Mouse (Mus musculus) limb, embryonic 10.5 days (tissue): ENCODE results near the gene Larp4b. TPM values are rescaled to one million over a fixed set of nuclear protein-coding genes. Genes with fewer than 3 reads are reported as not detected.
"Not testable (repeated sequence)": the region's sequence is repeated elsewhere in the genome, so short reads cannot be mapped to it uniquely, and the experiment has no call there.

Experiments
- DNase-seq: peaks from one replicate; pipeline ENCODE4 v3.0.0-alpha.2; 2017; ENCODE audit warnings: low spot score
- H3K27ac ChIP-seq: fragments of 300-500 bp; sonication (generic); 2 replicates; pipeline ENCODE4 v1.5.1; 2016; ENCODE audit warnings: mild to moderate bottlenecking
- H3K27me3 ChIP-seq: fragments of 300-500 bp; sonication (generic); 2 replicates; pipeline ENCODE4 v1.6.1; 2016; ENCODE audit warnings: low read depth, mild to moderate bottlenecking; ENCODE audit not compliant: poor library complexity, severe bottlenecking
- H3K36me3 ChIP-seq: fragments of 300-500 bp; sonication (generic); 2 replicates; pipeline ENCODE4 v1.6.1; 2016; ENCODE audit warnings: mild to moderate bottlenecking, moderate library complexity
- H3K4me1 ChIP-seq: fragments of 300-500 bp; sonication (generic); 2 replicates; pipeline ENCODE4 v1.6.1; 2016
- H3K4me3 ChIP-seq: fragments of 300-500 bp; sonication (generic); 2 replicates; pipeline ENCODE4 v1.5.1; 2016; ENCODE audit warnings: mild to moderate bottlenecking, moderate library complexity
- H3K9me3 ChIP-seq: fragments of 300-500 bp; sonication (generic); replicated peaks from 2 replicates; pipeline ENCODE4 v1.6.1; 2016; ENCODE audit warnings: mild to moderate bottlenecking
- WGBS: fragments of 180-500 bp; shearing (Covaris S2); methylation state at CpG from one replicate; pipeline ENCODE4 v1.1.7; 2016; 5-methylcytosine and 5-hydroxymethylcytosine counted together
- polyA plus RNA-seq: library from polyadenylated mRNA; unstranded; fragments of >200 nt; fragmentation: Nextera tagmentation; extraction: Ambion mirVana; gene quantifications from 2 replicates; pipeline ENCODE4 v1.2.1, GENCODE M21; 2016

Larp4b gene
- polyA plus RNA-seq, result 28.9 and 31.0 TPM in 2 replicates

DNA sequence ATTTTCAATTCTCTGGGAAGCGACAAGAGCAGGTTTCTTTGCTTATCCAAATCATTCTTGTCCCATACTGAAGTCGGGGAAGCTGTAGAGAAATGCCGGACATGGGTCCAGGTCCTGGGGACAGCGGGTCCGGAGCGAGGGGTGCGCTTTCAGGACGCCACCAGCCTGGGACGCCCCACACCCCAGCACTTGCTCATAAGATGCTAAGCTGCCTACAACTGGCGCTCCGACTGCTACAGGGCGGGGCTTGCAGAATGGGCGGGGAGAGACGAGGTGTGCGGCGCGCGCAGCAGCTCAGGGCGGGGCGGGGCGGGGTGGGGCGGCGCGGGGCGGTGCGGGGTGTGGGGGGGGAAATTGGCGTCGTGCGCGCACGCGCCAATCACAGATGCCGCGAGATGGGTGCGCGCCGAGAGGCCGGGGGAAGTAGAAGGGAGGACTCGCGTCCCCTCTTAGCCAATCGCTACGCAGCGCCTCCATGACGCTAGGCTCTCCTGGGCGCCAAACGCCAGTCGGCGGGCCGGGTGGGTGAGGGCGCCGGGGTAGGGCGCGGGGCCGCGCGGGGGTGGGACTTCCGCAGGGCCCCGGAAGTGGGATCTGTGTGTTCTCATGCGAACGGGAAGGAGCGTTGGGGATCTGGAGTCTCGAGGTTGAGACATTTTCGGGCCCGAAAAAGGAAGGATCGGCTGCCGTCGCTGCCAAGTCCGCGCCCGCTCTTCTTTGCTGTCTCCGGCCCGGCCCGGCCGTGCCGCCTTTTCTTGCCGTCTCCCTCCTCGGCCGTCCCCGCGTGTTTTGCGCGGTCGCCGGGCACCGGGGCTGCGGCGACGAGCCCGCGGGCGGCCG, at the start of gene Larp4b:
Larp4b (plus strand) TSS at position 566 of the 840 bp plus-strand sequence.
- peak; percentile 97 for DNase-seq
- H3K36me3 ChIP-seq, result no peaks in the 10 kb centered on the region
- H3K4me1 ChIP-seq, result peaks cover 7% of the 10 kb centered on the region
- no peaks in the 10 kb centered on the region for H3K27me3 ChIP-seq
- WGBS, result under 1% methylated on average over 88 of the region's 92 CpGs
- no peaks in the 10 kb centered on the region for H3K9me3 ChIP-seq
- H3K27ac ChIP-seq, result peak within 1 kb of the TSS; percentile 93
- H3K4me3 ChIP-seq, result peak within 1 kb of the TSS; percentile 100

DNA sequence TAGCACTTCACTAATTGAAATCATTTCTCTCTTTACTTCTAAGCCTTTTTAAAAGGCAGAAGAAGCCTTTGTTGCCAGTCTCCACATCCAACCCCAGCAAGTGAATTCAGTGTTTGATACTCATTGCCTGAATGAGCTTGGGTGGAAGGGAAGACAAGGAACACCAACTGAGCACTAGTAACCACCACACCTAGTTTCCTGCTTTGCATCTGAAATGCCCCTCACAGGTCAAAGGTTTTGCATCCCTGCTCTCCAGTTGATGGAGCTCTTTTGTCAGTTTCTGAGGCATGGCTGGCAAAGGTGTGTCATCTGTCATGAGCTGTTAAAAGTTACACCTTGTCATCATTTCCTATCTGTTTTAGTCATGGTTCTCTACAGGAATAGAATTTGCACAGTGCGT, 49.0 kb upstream of the Larp4b start:
- DNase-seq, result no peak
- Histone ChIP-seq H3K27ac (no peak overlapping the region), H3K9me3 (no peaks in the 10 kb centered on the region), H3K4me1 (no peaks in the 10 kb centered on the region), H3K4me3 (no peak overlapping the region), H3K36me3 (no peaks in the 10 kb centered on the region), H3K27me3 (no peaks in the 10 kb centered on the region)
- 95% methylated on average over 1 of the region's 1 CpGs for WGBS

DNA sequence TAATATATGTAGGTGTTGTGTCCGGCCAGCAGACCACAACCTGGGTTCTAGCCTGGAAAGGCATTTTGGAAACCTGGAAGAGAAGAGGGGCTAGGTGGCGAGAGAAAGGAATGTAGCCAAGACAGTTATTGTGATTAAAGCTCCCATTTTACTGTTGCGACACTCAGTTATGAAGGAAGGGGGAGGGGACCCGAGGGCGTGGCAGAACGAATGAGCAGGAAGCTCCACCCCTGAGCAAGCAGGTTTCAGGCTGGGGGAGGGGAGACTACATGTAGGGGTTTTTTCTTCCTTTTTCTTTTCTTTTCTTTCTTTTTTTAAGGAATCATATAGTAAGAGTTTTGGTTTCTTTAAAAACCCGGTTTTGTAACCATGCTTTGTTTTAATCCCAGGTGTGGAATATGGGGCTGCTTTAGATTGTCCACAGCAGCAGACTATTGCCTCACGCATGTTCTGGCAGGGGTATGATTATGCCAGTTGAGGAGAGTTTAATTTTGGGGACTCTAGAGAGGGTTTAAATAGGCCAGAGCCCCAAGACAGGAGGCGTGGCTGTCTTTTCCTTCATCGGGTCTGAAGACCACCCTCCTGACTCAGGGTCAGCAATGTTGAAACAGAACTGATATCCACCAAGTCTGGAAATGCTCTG, 41.5 kb upstream of the Larp4b start:
- not testable (repeated sequence) for H3K4me3 ChIP-seq, H3K36me3 ChIP-seq, H3K9me3 ChIP-seq, H3K27me3 ChIP-seq, H3K27ac ChIP-seq, DNase-seq, H3K4me1 ChIP-seq
- WGBS, result 63% methylated on average over 10 of the region's 10 CpGs

DNA sequence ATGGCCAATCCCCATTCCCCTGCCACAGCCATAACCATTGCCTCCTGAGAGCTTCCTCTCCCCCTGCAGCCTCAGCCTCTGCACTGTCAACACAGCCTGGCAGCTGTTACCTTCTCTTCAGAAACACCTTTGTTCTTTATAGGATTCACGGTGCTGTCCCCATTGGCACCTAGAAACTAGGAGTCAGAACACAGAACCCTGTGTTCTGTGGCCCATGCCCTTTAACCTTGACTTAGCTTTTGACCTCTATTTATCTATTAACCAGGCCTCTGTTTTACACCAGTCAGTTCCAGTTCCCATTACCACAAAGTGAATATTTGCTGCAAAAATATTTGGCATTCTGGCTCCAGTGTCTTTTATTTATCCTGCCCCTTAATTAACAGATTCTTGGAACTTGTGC, 36.4 kb upstream of the Larp4b start:
- Histone ChIP-seq H3K27ac (no peak overlapping the region), H3K27me3 (no peaks in the 10 kb centered on the region), H3K4me1 (no peaks in the 10 kb centered on the region), H3K36me3 (no peaks in the 10 kb centered on the region), H3K9me3 (no peaks in the 10 kb centered on the region), H3K4me3 (no peak overlapping the region)
- 61% methylated on average over 1 of the region's 1 CpGs for WGBS
- no peak for DNase-seq

DNA sequence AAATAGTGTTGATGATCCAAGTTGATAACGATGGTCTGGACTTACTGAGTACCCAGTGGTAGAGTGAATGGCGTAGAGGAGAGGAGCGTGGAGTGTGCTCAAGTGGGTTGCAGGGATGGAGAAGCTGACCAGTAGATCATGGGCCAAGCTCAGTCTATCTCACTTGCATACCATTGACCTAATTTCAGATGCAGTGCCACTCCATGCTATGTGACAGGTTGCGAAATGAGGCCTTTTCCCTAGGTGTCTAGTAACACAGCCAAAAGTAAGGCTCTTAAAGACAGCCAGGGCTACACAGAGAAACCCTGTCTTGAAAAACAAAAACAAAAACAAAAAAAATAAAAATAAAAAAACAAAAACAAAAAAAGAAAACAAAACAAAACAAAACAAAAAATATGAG, 35.0 kb upstream of the Larp4b start:
- H3K36me3 ChIP-seq, result no peaks in the 10 kb centered on the region
- DNase-seq, result no peak
- WGBS, result 92% methylated on average over 4 of the region's 4 CpGs
- no peaks in the 10 kb centered on the region for H3K9me3 ChIP-seq
- no peaks in the 10 kb centered on the region for H3K27me3 ChIP-seq
- H3K27ac ChIP-seq, result no peak overlapping the region
- H3K4me1 ChIP-seq, result no peaks in the 10 kb centered on the region
- no peak overlapping the region for H3K4me3 ChIP-seq

DNA sequence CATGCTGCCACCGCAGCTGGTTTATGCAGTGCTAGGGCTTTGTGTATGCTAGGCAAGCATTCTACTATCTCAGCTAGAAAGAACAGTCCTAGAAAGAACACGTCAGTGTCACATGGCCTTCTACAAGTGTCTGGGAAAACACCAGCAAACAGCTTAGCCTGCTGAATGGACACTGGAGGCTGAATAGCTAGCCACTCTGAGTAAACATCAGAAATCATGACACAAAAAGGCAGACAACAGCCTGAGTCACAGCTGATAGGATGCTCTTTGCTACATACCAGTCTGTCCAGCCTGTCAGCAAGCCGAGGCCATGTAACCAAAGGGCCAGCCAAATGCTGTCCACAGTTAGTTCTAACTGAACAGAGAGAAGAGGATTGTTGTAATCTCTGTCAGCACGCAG, 32.3 kb upstream of the Larp4b start:
- Histone ChIP-seq H3K36me3 (no peaks in the 10 kb centered on the region), H3K9me3 (no peaks in the 10 kb centered on the region), H3K4me3 (no peak overlapping the region), H3K4me1 (no peaks in the 10 kb centered on the region), H3K27ac (no peak overlapping the region), H3K27me3 (no peaks in the 10 kb centered on the region)
- DNase-seq, result no peak
- 88% methylated on average over 4 of the region's 4 CpGs for WGBS

DNA sequence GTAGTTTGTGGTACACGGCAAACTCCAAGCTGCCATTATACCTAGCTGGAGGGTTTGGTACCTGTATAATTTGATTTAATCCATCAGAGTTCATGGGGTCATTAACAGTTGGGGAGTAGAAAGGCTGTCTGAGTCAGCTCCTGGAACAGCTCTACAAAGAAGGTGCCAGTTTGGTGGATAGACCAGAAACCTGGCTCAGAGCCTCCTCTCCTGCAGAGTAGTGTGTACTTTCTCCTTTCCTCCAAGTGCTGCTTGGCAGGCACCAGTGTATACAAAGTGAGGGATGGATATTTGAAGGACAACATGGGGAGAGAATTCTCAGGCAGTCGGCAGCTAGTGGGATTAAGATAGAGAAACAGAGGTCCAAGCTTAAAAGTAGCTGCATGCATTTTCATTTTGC, 29.5 kb upstream of the Larp4b start:
- H3K4me1 ChIP-seq, result no peaks in the 10 kb centered on the region
- 92% methylated on average over 2 of the region's 2 CpGs for WGBS
- no peak overlapping the region for H3K4me3 ChIP-seq
- H3K9me3 ChIP-seq, result no peaks in the 10 kb centered on the region
- H3K27ac ChIP-seq, result no peak overlapping the region
- H3K36me3 ChIP-seq, result no peaks in the 10 kb centered on the region
- H3K27me3 ChIP-seq, result no peaks in the 10 kb centered on the region
- DNase-seq, result no peak

DNA sequence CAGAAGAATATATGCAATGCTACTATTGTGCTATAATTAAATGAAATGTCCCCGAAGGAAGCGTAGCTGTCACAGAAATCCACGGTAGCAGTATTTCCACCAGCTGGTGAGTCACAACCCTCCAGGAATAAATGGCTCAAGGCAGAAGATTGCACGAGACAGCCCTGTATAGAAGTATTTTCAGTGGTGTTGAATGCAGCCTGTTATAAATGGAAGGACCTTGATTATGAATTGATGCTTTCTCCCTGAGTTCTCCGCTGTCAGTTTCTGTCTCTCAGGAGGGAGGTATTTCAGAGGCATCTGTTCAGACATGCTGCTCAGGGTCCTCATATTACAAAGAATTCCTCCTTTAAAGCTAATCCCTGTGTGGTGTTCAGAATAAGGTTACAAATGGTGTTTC, 27.6 kb upstream of the Larp4b start:
- no peak overlapping the region for H3K27ac ChIP-seq
- no peaks in the 10 kb centered on the region for H3K36me3 ChIP-seq
- no peaks in the 10 kb centered on the region for H3K27me3 ChIP-seq
- no peaks in the 10 kb centered on the region for H3K4me1 ChIP-seq
- WGBS, result 75% methylated on average over 5 of the region's 5 CpGs
- DNase-seq, result no peak
- H3K4me3 ChIP-seq, result no peak overlapping the region
- no peaks in the 10 kb centered on the region for H3K9me3 ChIP-seq

DNA sequence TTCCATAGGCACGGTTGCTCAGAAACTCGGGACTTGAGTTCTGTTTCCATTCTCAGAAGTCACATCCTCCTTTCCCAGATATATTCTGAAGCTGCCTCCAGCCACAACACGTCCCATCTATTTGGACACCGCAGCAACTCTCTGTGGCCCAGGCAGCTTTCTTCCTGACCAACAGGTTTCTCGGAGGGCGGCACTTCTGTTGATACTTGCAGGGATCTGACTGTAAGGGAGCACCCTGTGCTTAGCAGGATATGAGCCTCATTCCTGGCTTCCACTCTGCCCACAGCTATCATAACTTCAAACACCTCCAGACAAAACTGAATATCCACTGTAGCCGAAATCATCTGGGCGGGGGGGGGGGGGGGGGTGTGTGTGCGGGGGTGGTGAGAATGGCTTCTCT, 22.7 kb upstream of the Larp4b start:
- no peak overlapping the region for H3K27ac ChIP-seq
- H3K27me3 ChIP-seq, result no peaks in the 10 kb centered on the region
- WGBS, result 81% methylated on average over 9 of the region's 9 CpGs
- no peaks in the 10 kb centered on the region for H3K4me1 ChIP-seq
- H3K4me3 ChIP-seq, result no peak overlapping the region
- H3K36me3 ChIP-seq, result no peaks in the 10 kb centered on the region
- no peak for DNase-seq
- no peaks in the 10 kb centered on the region for H3K9me3 ChIP-seq

DNA sequence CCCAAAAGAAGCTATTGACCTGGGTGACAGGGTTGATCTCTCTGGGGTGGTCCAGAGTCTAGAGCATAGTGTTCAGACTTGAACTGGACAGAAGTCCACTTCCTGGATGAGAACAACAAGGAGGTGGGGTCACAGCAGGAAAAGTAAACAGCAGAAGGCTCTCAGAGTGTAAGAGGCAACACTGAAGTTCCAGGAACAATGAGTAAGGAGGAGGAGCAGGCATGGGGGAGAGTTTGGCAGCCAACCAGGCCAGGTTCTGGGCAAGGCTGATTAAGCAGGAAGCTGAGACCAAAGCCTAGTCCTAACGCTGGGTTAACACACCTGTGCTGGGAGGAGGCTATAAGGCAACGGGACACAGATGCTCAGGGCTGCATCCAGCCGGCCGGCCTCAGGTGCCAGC, 19.9 kb upstream of the Larp4b start:
- no peak overlapping the region for H3K27ac ChIP-seq
- no peak overlapping the region for H3K4me3 ChIP-seq
- H3K9me3 ChIP-seq, result no peaks in the 10 kb centered on the region
- H3K27me3 ChIP-seq, result no peaks in the 10 kb centered on the region
- WGBS, result 79% methylated on average over 4 of the region's 4 CpGs
- no peaks in the 10 kb centered on the region for H3K36me3 ChIP-seq
- no peak for DNase-seq
- no peaks in the 10 kb centered on the region for H3K4me1 ChIP-seq

DNA sequence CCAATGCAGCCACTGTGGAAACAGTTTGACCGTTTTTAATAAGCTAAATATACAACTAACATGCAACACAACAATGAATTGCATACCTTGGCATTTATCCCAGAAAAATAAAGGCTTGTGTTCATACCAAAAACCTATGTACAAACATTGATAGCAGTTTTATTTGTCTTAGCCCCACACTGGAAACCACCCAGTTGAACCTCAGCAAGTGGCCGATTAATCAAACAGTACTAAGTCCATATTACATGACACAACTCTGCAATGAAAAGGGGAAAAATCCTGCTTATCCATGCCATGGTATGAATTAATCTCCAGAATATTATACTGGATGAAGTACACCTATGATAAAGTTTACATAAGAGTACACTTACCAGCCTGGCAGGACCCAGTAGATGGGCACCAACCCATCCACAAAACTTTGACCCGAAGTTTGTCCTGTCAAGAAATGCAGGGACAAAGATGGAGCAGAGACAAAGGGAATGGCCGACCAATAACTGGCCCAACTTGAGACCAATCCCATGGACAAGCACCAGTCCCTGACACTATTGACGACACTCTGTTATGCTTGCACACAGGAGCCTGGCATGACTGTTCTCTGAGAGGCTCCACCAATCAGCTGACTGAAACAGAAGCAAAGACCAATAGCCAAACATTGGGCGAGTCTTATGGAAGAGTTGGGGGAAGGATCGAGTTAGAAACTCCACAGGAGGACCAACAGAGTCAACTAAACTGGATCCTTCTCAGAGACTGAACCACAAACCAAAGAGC, 17.7 kb upstream of the Larp4b start:
- H3K27me3 ChIP-seq, result no peaks in the 10 kb centered on the region
- H3K4me3 ChIP-seq, result no peak overlapping the region
- DNase-seq, result no peak
- 84% methylated on average over 7 of the region's 7 CpGs for WGBS
- no peaks in the 10 kb centered on the region for H3K36me3 ChIP-seq
- H3K4me1 ChIP-seq, result no peaks in the 10 kb centered on the region
- no peak overlapping the region for H3K27ac ChIP-seq
- no peaks in the 10 kb centered on the region for H3K9me3 ChIP-seq

DNA sequence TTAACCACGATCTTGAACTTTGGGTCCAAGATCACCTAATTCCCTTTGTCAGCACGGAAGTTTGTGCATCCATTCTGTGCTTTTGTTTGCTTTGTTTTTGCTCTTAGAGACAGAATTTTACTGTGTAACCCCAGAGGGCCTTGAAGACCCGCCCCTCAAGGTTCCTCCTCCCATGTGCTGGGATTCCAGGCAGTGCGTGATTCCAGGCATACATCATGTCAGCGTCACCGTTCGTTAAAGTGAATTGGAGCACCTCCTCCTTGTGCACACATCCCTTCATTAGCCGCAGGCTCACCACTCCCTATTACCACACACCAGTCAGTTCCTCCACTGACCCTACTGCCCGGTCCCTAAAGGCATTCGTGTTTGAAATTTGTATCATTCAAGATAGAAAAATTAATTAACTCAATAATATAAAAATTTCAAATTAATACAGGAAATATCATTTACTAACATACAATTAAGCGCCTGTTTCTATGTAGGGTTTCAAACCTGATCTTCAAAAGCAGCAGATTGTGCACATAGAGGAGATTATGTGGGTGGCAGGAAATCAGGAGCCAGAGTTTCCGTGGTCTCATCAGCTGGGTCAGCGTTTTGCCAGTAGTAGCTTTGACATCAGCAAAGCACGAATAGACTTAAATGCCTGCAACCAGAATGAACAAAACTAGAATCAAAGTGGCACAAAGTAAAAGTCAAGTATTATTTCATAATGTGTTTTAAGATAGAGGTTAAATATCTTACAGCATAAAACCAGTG, 11.4 kb upstream of the Larp4b start:
- Histone ChIP-seq H3K4me3 (no peak overlapping the region), H3K27me3 (no peaks in the 10 kb centered on the region), H3K27ac (no peak overlapping the region), H3K4me1 (no peaks in the 10 kb centered on the region), H3K36me3 (no peaks in the 10 kb centered on the region), H3K9me3 (no peaks in the 10 kb centered on the region)
- WGBS, result 77% methylated on average over 14 of the region's 14 CpGs
- DNase-seq, result no peak
